Mouse (Mus musculus): ENCODE results near the gene Cxcl12. TPM values are rescaled to one million over a fixed set of nuclear protein-coding genes. Genes with fewer than 3 reads are reported as not detected.

Cxcl12 gene
- polyA plus RNA-seq, 1 experiment, result 0.13 TPM

GRCm38 (mm10) chr6:117207289-117207688 is 39.0 kb downstream of the Cxcl12 start:
- TF ChIP-seq TAL1 (IDR thresholded peaks at IDR 0.05; ENCODE audit: low read length) (no peak), GATA1 (IDR thresholded peaks at IDR 0.05; ENCODE audit: low read length) (no peak)
- Histone ChIP-seq H3K9me3 (ENCODE audit: control insufficient read depth, low read length) (no peaks in the 10 kb centered on the region), H3K36me3 (ENCODE audit: control insufficient read depth) (no peaks in the 10 kb centered on the region), H3K4me3 (replicated peaks) (no peak overlapping the region), H3K27me3 (ENCODE audit: control insufficient read depth) (no peaks in the 10 kb centered on the region), H3K4me1 (ENCODE audit: control insufficient read depth) (no peaks in the 10 kb centered on the region)

DNA sequence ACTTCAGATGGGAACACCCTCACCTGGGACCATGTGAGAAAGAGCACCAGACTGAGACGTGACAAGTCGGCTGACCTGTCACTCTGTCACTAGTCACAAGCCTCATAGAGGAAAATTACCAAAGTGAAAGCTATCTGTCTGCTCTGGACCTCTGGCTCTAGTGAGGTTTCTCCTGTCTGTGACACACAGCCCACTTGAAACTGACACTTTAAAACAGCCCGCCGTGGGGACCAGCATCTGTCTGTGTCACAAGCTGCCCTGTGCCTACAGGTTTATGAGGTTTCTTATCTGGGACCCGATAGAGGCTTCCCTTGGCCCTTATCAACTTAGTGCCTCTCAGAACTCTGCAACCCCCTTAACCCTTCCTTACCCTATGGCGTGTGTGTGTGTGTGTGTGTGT is 41.8 kb downstream of the Cxcl12 start:
- Histone ChIP-seq H3K4me1 (ENCODE audit: control insufficient read depth) (no peaks in the 10 kb centered on the region), H3K27me3 (ENCODE audit: control insufficient read depth) (no peaks in the 10 kb centered on the region), H3K9me3 (ENCODE audit: control insufficient read depth, low read length) (no peaks in the 10 kb centered on the region), H3K4me3 (replicated peaks) (no peak overlapping the region), H3K36me3 (ENCODE audit: control insufficient read depth) (no peaks in the 10 kb centered on the region)
- TF ChIP-seq GATA1 (IDR thresholded peaks at IDR 0.05; ENCODE audit: low read length) (no peak), TAL1 (IDR thresholded peaks at IDR 0.05; ENCODE audit: low read length) (no peak)

- no peaks in the 10 kb centered on the region for H3K27me3 ChIP-seq (ENCODE audit: control insufficient read depth)
- no peaks in the 10 kb centered on the region for H3K36me3 ChIP-seq (ENCODE audit: control insufficient read depth)
- H3K4me3 ChIP-seq (replicated peaks), result no peak overlapping the region
- no peaks in the 10 kb centered on the region for H3K9me3 ChIP-seq (ENCODE audit: control insufficient read depth, low read length)
- TF ChIP-seq GATA1 (IDR thresholded peaks at IDR 0.05; ENCODE audit: low read length) (no peak), TAL1 (IDR thresholded peaks at IDR 0.05; ENCODE audit: low read length) (no peak)
- H3K4me1 ChIP-seq (ENCODE audit: control insufficient read depth), result no peaks in the 10 kb centered on the region
These were observed 42.2 kb downstream of the Cxcl12 start for GRCm38 (mm10) chr6:117210536-117210935.

- H3K36me3 ChIP-seq (ENCODE audit: control insufficient read depth), result no peaks in the 10 kb centered on the region
- no peaks in the 10 kb centered on the region for H3K4me1 ChIP-seq (ENCODE audit: control insufficient read depth)
- H3K27me3 ChIP-seq (ENCODE audit: control insufficient read depth), result no peaks in the 10 kb centered on the region
- no peak overlapping the region for H3K4me3 ChIP-seq (replicated peaks)
- TF ChIP-seq GATA1 (IDR thresholded peaks at IDR 0.05; ENCODE audit: low read length) (no peak), TAL1 (IDR thresholded peaks at IDR 0.05; ENCODE audit: low read length) (no peak)
- no peaks in the 10 kb centered on the region for H3K9me3 ChIP-seq (ENCODE audit: control insufficient read depth, low read length)
These were observed 46.2 kb downstream of the Cxcl12 start for GRCm38 (mm10) chr6:117214506-117214905.

- Histone ChIP-seq H3K27me3 (ENCODE audit: control insufficient read depth) (no peaks in the 10 kb centered on the region), H3K4me3 (replicated peaks) (no peak overlapping the region), H3K36me3 (ENCODE audit: control insufficient read depth) (no peaks in the 10 kb centered on the region), H3K9me3 (ENCODE audit: control insufficient read depth, low read length) (no peaks in the 10 kb centered on the region), H3K4me1 (ENCODE audit: control insufficient read depth) (no peaks in the 10 kb centered on the region)
- TF ChIP-seq TAL1 (IDR thresholded peaks at IDR 0.05; ENCODE audit: low read length) (no peak), GATA1 (IDR thresholded peaks at IDR 0.05; ENCODE audit: low read length) (no peak)
These were observed 50.3 kb downstream of the Cxcl12 start for GRCm38 (mm10) chr6:117218442-117219299.

- TF ChIP-seq GATA1 (IDR thresholded peaks at IDR 0.05; ENCODE audit: low read length), result no peak
- no peak for TF ChIP-seq TAL1 (IDR thresholded peaks at IDR 0.05; ENCODE audit: low read length)
- no peaks in the 10 kb centered on the region for H3K9me3 ChIP-seq (ENCODE audit: control insufficient read depth, low read length)
These were observed 51.0 kb downstream of the Cxcl12 start for GRCm38 (mm10) chr6:117219300-117219680.

DNA sequence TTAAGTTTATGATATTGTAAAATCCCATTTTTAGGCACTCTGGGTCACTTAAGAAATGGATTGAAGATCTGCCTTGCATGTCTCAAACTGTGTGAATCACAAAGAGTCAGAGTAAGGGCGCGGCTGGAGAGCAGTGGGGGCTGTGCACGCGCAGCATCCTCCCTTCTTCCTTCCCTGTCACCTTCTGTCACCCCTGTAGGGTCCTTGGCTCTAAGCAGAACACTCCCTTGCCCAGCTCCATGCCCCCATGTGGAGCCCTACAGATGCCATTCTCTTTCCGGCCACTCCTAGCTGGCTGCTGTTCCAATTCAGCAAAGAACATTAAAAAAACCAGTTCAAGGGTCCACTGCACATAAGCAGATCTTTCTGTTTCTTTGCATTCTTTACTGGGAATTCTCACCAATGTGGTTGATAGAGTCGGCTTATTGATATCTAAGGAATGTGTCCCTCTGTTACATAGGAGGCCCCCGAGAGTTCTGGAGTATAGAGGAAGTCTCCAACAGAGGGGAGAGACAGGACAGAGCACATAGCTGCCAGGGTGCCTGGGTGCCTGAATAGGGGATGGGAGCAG is 51.7 kb downstream of the Cxcl12 start:
- Histone ChIP-seq H3K4me1 (ENCODE audit: control insufficient read depth) (no peaks in the 10 kb centered on the region), H3K9me3 (ENCODE audit: control insufficient read depth, low read length) (no peaks in the 10 kb centered on the region), H3K36me3 (ENCODE audit: control insufficient read depth) (no peaks in the 10 kb centered on the region), H3K27me3 (ENCODE audit: control insufficient read depth) (no peaks in the 10 kb centered on the region), H3K4me3 (replicated peaks) (no peak overlapping the region)
- TF ChIP-seq GATA1 (IDR thresholded peaks at IDR 0.05; ENCODE audit: low read length) (no peak), TAL1 (IDR thresholded peaks at IDR 0.05; ENCODE audit: low read length) (no peak)

More at GRCm38 (mm10) chr6:117219300-117219680, 51.0 kb downstream of the Cxcl12 start:
- no peaks in the 10 kb centered on the region for H3K36me3 ChIP-seq (ENCODE audit: control insufficient read depth)
- H3K4me1 ChIP-seq (ENCODE audit: control insufficient read depth), result no peaks in the 10 kb centered on the region
- no peaks in the 10 kb centered on the region for H3K27me3 ChIP-seq (ENCODE audit: control insufficient read depth)
- no peak overlapping the region for H3K4me3 ChIP-seq (replicated peaks)

DNA sequence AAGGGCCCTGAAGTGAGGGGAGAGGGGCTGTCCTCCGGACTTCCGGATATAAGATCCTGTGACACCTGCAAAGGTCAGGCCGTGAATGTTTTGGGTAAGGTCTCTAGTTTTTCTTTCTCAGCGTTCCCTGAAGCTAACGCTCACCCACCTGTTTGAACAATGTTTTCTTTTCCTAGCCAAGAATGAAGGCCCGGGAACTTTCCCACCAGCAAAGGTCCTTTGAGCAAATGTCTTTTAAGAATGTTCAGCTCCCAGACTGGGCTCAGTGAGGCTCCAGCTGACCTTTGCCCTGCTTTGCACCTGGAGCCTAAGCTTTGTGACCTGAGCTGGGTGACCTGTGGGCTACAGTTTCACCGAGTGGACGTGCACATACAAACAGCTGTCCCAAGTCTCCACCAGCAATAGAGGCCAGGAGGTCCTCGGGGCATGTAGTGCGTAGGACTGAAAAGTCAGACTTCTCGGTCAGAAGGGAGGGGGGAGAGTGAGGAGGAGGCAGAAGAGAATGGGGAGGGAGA is 52.6 kb downstream of the Cxcl12 start:
- no peaks in the 10 kb centered on the region for H3K27me3 ChIP-seq (ENCODE audit: control insufficient read depth)
- H3K4me3 ChIP-seq (replicated peaks), result no peak overlapping the region
- H3K36me3 ChIP-seq (ENCODE audit: control insufficient read depth), result no peaks in the 10 kb centered on the region
- H3K9me3 ChIP-seq (ENCODE audit: control insufficient read depth, low read length), result no peaks in the 10 kb centered on the region
- H3K4me1 ChIP-seq (ENCODE audit: control insufficient read depth), result no peaks in the 10 kb centered on the region
- no peak for TF ChIP-seq TAL1 (IDR thresholded peaks at IDR 0.05; ENCODE audit: low read length)
- no peak for TF ChIP-seq GATA1 (IDR thresholded peaks at IDR 0.05; ENCODE audit: low read length)
